Mouse (Mus musculus) layer of hippocampus, postnatal 10 days (tissue): ENCODE results near the gene Boc. TPM values are rescaled to one million over a fixed set of nuclear protein-coding genes. Genes with fewer than 3 reads are reported as not detected.

Experiments used
- DNase-seq, 2 experiments: peaks; one replicate each; pipeline ENCODE4 v3.0.0; 2021; ENCODE audit warnings: low spot score in 2 of 2
- long read RNA-seq: library from polyadenylated mRNA; stranded (forward); transcript quantifications from one replicate; pipeline ENCODE4 v2.0.0, GENCODE M21; 2023
- total RNA-seq, 2 experiments: library from RNA; stranded (reverse); gene quantifications; 2 replicates each; pipeline ENCODE4 v1.2.3; 2021

Gene Boc
- 10 to 100 TPM; 10.8 to 11.3 TPM for total RNA-seq
- long read RNA-seq, partial matches to known transcripts, result 2 of 6 reads
- long read RNA-seq, other reads (novel, unspliced or antisense), result 4 of 6 reads

DNA sequence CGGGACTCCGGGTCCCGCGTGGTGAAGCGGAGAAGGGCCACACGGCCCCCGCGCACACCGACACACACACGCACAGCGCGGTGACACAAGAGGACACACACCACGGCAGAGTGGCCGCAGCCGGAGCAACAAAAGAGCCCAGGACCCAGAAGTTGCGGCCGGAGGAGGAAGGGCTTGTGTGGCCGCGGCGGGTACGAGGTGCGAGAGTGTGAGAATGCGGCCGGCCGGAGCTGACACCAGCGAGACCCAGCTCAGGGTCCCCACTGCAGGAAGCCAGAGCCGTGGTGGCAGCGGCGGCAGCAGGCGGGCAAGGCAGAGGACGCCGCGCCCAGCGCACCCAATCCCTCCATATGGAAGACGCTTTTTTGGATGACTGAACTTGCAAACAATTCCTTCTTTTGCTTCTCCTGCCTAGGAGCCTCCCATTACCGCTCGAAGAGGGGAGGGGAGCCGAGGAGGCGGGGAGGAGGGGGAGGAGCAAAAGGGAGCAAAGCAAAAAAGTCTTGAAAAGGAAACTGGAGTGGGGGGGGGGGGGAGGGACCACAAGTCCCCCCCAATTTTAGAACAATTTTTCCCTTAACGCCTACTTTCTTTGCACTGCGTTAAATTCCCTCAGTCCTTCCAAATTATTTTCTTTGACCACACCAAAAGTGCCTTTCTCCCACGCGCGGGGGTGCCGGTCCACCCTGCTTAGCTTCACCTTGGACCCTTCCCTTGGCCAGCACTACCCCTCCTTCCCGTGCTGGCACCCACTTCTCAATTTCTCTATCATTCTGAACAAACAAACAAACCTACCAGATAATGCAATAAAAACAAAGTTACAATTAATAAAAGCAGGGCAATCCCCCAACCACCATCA, at the start of gene Boc:
Boc (minus strand) TSS at position 427 of the 859 bp plus-strand sequence.
- DNase-seq, result peak; percentile 51 to 64

GRCm38 (mm10) chr16:44606643-44607042, 47.9 kb upstream of the Boc start:
- no peak for DNase-seq

DNA sequence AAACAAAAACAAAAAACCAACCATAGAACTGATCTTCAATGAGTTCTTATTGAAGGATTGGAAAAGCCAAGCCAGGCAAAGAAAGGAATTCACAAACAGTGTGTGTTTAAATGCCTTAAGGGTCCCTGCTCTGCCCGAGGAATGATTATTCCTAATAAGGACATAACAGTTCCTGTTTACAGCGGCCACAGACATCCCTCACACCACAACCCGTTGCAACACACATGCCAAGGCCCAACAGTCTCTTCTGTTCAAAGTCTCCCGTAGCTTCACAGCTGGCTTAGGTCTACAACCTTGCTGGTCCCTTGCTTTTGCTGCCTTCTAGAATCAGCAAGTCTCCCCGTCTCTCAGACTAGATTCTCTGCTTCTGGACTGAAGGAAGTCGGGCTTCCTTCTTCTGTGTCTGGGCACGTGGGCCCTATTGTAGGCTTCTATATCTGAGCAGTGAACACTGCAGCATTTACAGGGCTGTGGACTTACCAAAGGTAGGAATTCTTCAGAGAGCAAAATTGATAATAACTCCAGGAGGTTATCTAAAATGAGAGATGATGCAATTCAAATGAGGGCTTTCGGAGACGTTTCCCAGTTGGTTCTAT, 45.4 kb upstream of the Boc start:
- DNase-seq, result no peak

GRCm38 (mm10) chr16:44601999-44602794, 43.5 kb upstream of the Boc start:
- no peak for DNase-seq

GRCm38 (mm10) chr16:44601182-44601581, 42.5 kb upstream of the Boc start:
- DNase-seq, result no peak

- no peak for DNase-seq
These were observed 38.6 kb upstream of the Boc start for GRCm38 (mm10) chr16:44597106-44597806.

DNA sequence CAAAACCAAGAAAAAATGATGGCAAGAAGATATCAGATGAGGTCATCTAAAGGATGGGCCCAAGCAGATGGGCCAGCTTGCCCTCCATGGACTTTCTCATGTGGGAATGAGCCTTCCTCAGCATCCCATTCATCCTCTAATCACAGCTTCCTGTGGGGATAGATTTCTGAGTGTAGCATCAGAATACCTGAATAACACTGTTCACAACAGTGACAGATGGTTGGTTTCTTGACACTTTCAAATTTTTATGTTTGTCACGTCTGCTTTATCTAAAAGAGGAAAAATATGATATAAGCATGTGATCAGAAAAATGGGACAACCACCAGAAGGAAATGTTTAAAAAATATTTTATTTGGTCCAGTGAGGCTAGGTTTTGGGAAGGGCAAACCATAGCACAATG, 30.8 kb upstream of the Boc start:
- no peak for DNase-seq

DNA sequence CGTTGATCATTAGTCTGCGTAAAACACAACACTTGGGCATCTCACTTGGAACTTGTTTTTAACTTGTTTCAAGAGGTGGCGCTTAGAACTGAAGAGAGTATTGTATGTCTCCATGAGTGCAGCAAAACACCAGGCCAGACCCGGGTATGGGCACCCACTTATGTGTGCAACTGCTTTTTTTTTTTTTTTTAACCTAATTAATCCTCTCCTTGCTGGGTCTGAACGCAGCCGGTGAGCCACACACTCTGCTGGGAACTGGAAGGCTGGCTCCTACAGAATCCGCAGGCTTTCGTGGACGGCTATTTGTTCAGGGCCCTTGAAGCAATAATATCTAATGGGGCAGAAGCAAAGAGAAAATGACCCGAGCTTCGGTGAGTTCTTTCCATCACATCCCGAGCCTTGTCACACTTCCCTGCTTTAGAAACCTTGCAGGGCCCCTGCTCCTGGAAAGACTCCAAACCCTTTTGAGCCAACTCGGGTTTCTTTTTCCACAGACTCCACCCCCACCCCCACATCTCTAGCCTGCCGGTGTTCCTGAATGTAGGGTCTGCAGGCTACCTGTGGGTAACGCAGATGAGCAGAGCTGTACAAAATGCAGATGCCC, 20.8 kb upstream of the Boc start:
- DNase-seq, result no peak

- no peak for DNase-seq
These were observed 19.9 kb upstream of the Boc start for GRCm38 (mm10) chr16:44578551-44578950.

GRCm38 (mm10) chr16:44568056-44568455, 9.4 kb upstream of the Boc start:
- DNase-seq, result no peak

- no peak for DNase-seq
These were observed 6.9 kb upstream of the Boc start for GRCm38 (mm10) chr16:44565328-44566210.

DNA sequence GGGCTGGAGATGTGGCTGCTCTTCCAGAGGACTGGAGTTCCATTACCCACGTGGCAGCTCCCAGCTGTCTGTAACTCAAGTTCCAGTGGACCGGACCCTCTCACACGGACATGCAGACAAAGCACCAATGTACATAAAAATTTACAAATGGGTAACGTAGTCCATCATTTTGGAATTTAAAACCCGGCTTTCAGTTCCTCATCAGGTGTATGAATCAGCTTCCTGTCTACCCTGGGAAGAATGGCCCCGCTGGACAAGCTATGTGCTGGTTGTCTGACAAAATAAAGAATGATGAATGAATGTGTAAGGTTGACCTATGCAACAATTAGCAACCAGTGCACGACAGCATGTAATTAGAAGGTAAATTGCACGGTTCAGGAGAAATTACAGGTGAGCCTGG, 5.7 kb upstream of the Boc start:
- DNase-seq, result no peak

DNA sequence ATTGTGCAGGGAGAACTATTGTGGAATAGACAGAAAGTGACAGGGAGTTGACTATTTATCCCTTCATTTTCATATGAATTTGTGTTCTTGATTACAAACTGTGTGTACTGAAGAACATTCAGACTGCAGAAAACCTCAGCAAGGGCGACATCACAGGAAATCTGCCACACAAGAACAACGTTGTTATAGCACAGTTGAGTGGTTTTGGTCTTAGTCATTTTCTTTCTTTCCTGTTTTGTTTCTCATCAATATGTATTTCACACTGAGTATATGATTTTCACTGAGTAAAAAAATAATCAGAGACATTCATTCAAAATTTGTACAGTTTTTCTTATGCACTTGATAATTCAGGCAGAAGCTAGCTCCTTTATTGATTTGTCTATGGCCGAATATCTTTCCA, 3.4 kb upstream of the Boc start:
- DNase-seq, result no peak

DNA sequence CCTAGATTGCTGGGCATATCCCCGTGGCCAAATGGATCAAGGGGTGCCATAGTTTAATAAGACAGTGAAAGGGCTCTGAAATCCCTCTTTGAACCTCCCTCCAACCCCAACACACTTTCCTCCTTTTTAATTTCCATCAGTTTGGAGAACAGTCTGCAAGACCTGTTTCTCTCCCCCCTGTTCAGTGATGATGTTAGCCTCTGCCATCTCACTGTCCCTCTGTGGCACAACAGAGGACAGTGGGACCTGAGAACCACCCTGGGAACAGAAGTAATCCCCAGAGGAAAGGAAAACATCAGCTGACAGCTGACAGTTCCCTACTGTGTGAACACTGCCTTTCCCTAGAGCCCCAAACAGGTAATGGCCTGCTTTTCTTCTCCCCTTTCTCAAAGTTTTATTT, 1.5 kb upstream of the Boc start:
- no peak for DNase-seq

GRCm38 (mm10) chr16:44559330-44559695, 616 bp upstream of the Boc start:
- no peak for DNase-seq

GRCm38 (mm10) chr16:44557661-44558470, 831 bp downstream of the Boc start:
- DNase-seq, result peak; percentile 71 to 76

DNA sequence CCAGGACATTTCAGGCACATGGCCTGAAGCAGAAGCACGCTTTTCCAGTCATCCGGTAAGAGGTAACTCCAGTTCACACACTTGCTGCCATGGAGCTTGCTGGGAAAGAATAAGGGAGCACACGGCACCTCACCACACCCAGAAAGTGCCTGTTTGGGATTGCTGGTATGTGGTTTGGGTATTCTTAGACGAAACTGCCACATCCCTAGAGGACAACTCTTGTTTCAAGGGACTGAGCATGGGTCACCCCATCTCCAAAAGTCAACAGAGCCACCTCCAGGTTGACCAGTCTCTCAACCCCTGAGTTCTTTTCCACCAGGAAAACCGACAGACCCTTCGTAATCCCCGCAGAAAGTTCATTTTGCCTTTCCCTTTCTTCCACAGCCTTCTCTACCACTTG, 1.6 kb downstream of the Boc start:
- no peak for DNase-seq

DNA sequence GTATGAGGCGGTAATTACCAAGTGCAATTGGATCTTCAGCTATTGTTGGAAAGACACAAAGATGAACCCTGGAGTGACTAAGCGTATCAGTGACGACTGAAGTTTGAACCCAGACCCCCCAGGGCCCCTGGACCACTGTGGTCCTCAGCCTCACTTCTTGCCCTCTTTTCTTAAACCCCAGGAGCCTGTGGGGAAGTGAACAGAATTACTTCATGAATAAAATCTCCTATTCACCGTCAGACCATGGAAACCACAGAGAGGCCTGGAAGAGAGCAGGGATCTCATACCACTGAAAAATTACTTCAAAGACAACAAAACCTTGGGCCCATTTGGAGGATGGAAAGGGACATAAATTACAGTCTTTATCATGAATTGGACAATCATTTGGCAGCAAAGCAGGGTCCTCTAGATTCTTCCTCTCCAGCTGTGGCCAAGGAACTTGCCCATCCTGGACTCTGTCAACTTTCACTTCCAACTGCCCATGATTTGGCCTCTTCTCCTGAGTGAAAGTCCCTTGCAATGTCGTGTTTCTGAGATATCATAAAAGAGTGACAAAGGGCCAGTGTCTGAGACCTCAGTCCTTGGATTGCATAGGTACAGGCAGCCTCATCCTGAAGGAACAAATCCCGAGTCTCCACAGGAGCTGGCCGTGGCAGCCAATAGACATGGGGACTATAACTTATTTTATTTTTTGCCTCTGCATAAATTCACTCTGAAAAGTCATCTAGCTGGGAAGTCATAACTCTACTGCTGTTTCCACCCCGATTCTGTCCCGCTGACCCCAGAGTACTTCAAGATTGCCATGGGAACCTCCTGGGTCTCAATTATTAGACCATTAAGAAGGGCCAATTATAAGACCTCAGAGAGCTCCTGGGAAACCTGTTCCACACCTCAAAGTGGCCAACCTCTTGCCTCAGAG, 2.6 kb downstream of the Boc start:
- no peak for DNase-seq
